Mouse (Mus musculus) bone marrow, adult 2 months (tissue): Measurements from ENCODE around the gene Tmem160.

ENCODE experiments used
- CTCF ChIP-seq: fragments of 200-500 bp; IDR thresholded peaks from 2 replicates; pipeline ENCODE4 v1.5.1; 2011; ENCODE audit warnings: low read length, control low read depth; ENCODE audit not compliant: control insufficient read depth, insufficient read depth
- POLR2A ChIP-seq: fragments of 200-500 bp; IDR thresholded peaks from 2 replicates; pipeline ENCODE4 v1.6.1; 2011; ENCODE audit warnings: low read depth, mild to moderate bottlenecking, control low read depth, low read length, borderline replicate concordance; ENCODE audit not compliant: control insufficient read depth

GRCm38 (mm10) chr7:16475764-16476599 is 23.4 kb downstream of the Tmem160 start:
- TF ChIP-seq CTCF (no peak), POLR2A (no peak)
